Mouse (Mus musculus) CD4-positive helper T cell, adult 2 months (primary cell): ENCODE data around the gene Fam161a.
"Not testable (repeated sequence)": the region's sequence is repeated elsewhere in the genome, so short reads cannot be mapped to it uniquely, and the experiment has no call there.

Experiments used
- DNase-seq: peaks from one replicate; pipeline ENCODE4 v3.0.0-alpha.2; 2012; ENCODE audit warnings: low read depth, missing footprints, low spot score

Fam161a gene

GRCm38 (mm10) chr11:23049642-23050041, 42.3 kb downstream of the Fam161a start:
- DNase-seq: no peak

DNA sequence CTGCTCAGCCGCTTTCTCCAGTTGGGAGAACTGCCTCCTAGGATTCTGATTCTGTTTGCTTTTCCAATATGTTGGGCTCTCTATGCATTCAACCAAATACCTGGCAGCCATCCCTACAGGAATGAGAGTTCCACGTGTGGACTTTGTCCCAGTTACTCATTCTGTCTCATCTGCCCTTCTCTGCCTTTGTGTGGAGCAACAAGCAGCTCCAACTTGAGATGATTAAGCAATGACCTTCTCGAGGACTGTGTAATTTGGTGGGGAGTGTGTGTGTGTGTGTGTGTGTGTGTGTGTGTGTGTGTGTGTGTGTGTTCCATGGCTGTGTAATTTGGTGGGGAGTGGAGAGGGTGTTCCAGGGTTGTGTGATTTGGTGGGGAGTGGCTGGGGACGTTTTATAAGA, 45.0 kb downstream of the Fam161a start:
- no peak for DNase-seq

- no peak for DNase-seq
These were observed 55.8 kb downstream of the Fam161a start for GRCm38 (mm10) chr11:23063153-23063552.

DNA sequence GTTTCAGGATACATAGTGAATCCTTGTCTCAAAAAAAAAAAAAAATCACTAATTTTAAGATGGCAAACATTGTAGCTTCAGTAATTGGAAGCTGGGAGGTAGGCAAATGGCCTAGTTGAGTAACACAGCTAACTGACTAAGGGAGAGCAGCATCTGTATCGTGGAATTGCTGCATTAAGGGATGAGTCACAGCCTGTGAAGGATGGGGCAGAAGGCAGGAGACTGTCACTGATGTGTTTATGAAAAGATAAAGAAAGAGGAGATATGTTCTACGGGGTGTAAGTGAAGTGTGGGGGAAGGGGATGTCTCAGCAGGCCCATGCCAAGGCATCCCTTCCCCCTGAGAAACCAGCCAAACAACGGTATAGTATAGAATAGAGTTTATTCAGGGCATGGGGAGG, 56.5 kb downstream of the Fam161a start:
- no peak for DNase-seq

- not testable (repeated sequence) for DNase-seq
These were observed 56.9 kb downstream of the Fam161a start for GRCm38 (mm10) chr11:23064276-23064675.

- DNase-seq: no peak
These were observed 57.9 kb downstream of the Fam161a start for GRCm38 (mm10) chr11:23065167-23065668.

DNA sequence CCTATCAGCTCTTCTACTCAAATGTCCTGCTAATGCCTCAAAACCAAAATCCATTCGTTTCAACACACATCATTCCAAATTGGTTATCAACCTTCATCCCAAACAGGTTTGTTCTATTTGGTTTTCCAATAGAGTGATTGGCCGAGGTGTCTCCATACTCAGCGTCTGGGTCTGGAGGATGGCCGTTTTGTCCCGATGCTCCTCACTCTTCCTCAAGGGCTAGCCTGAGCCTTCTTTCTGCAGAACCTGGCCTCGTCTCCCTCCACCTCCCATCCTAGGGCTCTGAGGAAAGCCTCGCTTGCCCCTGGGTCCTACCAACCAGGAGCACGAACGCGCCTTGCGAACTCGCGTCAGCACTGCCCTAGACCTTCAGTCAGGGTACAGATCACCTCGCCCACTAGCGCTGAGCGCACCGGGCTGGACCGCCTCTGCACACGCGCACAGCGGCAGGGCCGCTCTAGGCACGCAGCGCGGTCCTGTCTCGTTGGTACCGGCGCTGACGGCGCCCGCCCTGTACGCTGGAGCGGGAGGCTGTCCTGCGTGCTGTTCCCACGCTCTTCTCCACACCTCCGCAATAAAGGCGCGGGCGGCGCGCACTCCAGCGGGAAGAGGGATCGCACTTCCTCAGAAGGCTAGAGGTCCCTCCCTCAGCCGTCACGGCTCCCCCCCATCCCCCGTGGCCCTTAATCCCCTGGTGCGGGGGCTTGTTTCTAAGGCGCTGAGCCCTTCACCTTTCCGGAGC, 60.2 kb downstream of the Fam161a start:
- peak; percentile 87 for DNase-seq

GRCm38 (mm10) chr11:23068201-23068600, 60.9 kb downstream of the Fam161a start:
- DNase-seq: no peak

DNA sequence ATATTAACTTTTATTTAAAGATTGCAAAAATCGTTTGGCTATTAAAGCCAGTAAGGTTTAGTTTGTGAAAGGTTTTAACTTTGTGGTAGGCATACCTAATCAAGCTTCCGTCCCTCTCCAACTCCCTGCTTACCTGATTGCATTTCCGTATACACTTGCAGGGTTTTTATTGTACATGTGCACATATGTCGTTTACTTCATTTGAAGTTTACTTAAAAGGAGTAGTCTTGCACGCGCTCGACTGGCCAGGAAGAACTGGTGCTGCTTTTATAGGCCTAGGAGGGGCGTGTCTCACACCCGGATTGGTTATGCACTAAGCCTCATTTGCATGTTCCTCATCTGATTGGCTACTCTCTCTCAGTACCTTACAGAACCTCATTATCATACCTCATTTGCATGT, 61.7 kb downstream of the Fam161a start:
- DNase-seq: not testable (repeated sequence)

DNA sequence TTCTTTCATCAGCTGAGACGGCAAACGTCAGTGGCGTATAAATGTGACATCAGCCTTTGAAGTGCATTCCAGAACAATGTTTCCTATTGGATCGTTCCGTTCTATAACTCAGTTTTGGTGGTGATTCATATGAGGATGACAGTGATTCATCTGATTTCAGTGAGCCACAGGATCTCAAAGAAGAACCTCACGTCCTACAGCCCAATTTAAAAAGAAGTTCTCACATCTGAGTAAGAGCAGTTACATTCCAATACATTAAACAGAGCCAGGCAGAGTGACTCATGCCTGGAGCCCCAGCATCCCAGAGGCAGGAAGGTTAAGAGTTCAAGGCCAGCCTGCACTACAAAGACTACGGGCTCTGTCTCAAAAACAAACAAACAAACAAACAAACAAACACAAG, 67.5 kb downstream of the Fam161a start:
- no peak for DNase-seq

DNA sequence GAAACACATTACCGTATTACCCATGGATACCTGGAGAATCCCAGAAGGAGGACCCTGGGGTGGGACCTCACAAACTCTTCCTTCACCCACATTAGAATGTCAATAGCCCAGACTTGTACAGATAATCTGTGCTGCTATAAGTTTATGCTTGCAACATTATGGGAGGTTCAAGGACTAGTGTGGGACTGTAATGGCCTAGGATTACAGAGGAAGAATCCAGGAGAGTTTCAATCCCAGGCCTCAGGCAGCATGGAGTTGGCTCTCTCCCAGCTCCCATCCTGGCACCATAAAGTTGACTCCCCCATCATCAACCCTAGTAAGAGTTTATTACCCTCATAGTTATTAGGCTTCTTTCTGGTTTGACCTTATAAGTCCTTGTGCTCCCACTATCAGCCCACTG, 71.2 kb downstream of the Fam161a start:
- DNase-seq: no peak
